Mouse (Mus musculus) forebrain, embryonic 14.5 days (tissue): ENCODE data around the gene Ctbp1. TPM values are rescaled to one million over a fixed set of nuclear protein-coding genes. Genes with fewer than 3 reads are reported as not detected.
A peak's percentile ranks its signal among the peaks of the same experiment; 100 is the strongest.

ENCODE experiments used
- ATAC-seq: fragments of 200-750 bp; cut with Nextera tagmentation; 2 replicates; pipeline ENCODE4 v1.8.0; 2017; ENCODE audit warnings: mild to moderate bottlenecking, moderate library complexity
- DNase-seq: peaks from one replicate; pipeline ENCODE4 v3.0.0-alpha.2; 2015; ENCODE audit warnings: low spot score
- H3K27ac ChIP-seq: fragments of 300-500 bp; sonication (generic); 2 replicates; pipeline ENCODE4 v1.5.1; 2014; ENCODE audit warnings: low read depth, mild to moderate bottlenecking, control low read depth, low read length, moderate library complexity
- H3K27me3 ChIP-seq: fragments of 300-500 bp; sonication (generic); replicated peaks from 2 replicates; pipeline ENCODE4 v1.6.1; 2014; ENCODE audit warnings: low read length, control low read depth, mixed read lengths; ENCODE audit not compliant: control insufficient read depth, insufficient read depth
- H3K36me3 ChIP-seq: fragments of 300-500 bp; sonication (generic); 2 replicates; pipeline ENCODE4 v1.6.1; 2014; ENCODE audit warnings: low read length, control low read depth; ENCODE audit not compliant: control insufficient read depth, insufficient read depth
- H3K4me1 ChIP-seq: fragments of 300-500 bp; sonication (generic); 2 replicates; pipeline ENCODE4 v1.6.1; 2014; ENCODE audit warnings: antibody characterized with exemption, low read length, control low read depth; ENCODE audit not compliant: control insufficient read depth, insufficient read depth
- H3K4me2 ChIP-seq: fragments of 300-500 bp; sonication (generic); 2 replicates; pipeline ENCODE4 v1.6.1; 2014; ENCODE audit warnings: mild to moderate bottlenecking, control low read depth, low read length
- H3K4me3 ChIP-seq: fragments of 300-500 bp; sonication (generic); 2 replicates; pipeline ENCODE4 v1.5.1; 2014; ENCODE audit warnings: low read depth, low read length, control low read depth
- H3K9ac ChIP-seq: fragments of 300-500 bp; sonication (generic); 2 replicates; pipeline ENCODE4 v1.6.1; 2014; ENCODE audit warnings: mild to moderate bottlenecking, low read length, control low read depth, moderate library complexity
- H3K9me3 ChIP-seq: fragments of 300-500 bp; sonication (generic); replicated peaks from 2 replicates; pipeline ENCODE4 v1.6.1; 2016; ENCODE audit warnings: low read length, control low read depth, mixed read lengths; ENCODE audit not compliant: control insufficient read depth
- WGBS: fragments of 180-500 bp; shearing (Covaris S2); extraction: QIAGEN DNeasy Blood & Tissue Kit; methylation state at CpG from one replicate; pipeline ENCODE4 v1.1.7; 2014; 5-methylcytosine and 5-hydroxymethylcytosine counted together
- polyA plus RNA-seq: library from polyadenylated mRNA; unstranded; fragments of >200 nt; fragmentation: Nextera tagmentation; extraction: Ambion mirVana; gene quantifications from 2 replicates; pipeline ENCODE4 v1.2.1, GENCODE M21; 2014

The Ctbp1 gene
- polyA plus RNA-seq, 1 experiment from 2014 or later: 497 TPM

DNA sequence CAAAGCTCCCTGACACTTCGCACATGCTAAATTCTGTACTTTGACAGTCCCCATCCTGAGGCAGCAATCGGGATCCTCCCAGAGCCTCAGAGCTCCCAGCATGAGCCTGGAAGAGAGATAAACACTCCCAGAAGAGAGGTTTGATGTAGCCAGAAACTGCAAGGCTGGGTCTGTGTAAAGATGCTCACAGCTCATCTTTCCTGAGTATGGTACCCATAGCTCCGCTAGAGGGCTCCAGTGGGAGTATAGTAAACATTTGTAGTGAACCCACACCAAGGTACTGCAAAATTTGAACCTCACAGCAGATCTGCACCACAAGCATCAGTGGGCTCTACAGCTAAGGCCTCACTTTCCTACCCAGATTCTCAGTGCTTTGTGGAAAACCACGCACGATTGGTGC lies 4.2 kb upstream of the Ctbp1 start:
- H3K4me1 ChIP-seq: no peaks in the 10 kb centered on the region
- H3K9ac ChIP-seq: no peak overlapping the region
- ATAC-seq: no peak
- H3K36me3 ChIP-seq: no peaks in the 10 kb centered on the region
- no peak overlapping the region for H3K4me3 ChIP-seq
- H3K27ac ChIP-seq: no peak overlapping the region
- DNase-seq: peak; percentile 58
- no peaks in the 10 kb centered on the region for H3K27me3 ChIP-seq
- 51% methylated on average over 5 of the region's 5 CpGs for WGBS
- no peak overlapping the region for H3K4me2 ChIP-seq
- no peaks in the 10 kb centered on the region for H3K9me3 ChIP-seq

DNA sequence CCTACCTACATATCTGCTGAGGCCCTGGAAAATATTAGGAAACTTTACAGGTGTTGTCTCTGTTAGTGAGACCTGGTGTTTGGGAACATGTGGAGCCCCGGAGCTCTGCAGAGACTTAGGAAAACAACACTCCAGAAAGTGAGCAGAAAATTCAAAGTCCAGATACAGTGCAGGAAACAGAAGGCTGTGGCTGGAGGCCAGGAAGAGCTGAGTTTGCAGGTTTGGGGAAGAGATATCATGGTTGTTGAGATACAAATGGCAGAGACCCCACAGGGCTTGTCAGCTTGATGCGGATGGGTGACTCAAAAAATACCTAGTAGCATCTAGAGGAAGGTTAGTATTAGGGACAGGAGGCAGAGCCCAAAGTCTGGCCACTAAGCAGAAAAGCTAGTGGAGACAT lies 2.5 kb upstream of the Ctbp1 start:
- H3K4me1 ChIP-seq: peaks cover 12% of the 10 kb centered on the region
- H3K4me3 ChIP-seq: no peak overlapping the region
- ATAC-seq (no peak), DNase-seq (no peak)
- H3K27me3 ChIP-seq: no peaks in the 10 kb centered on the region
- 80% methylated on average over 2 of the region's 2 CpGs for WGBS
- H3K9ac ChIP-seq: no peak overlapping the region
- H3K27ac ChIP-seq: no peak overlapping the region
- no peaks in the 10 kb centered on the region for H3K9me3 ChIP-seq
- H3K4me2 ChIP-seq: no peak overlapping the region
- peaks cover 9% of the 10 kb centered on the region for H3K36me3 ChIP-seq

DNA sequence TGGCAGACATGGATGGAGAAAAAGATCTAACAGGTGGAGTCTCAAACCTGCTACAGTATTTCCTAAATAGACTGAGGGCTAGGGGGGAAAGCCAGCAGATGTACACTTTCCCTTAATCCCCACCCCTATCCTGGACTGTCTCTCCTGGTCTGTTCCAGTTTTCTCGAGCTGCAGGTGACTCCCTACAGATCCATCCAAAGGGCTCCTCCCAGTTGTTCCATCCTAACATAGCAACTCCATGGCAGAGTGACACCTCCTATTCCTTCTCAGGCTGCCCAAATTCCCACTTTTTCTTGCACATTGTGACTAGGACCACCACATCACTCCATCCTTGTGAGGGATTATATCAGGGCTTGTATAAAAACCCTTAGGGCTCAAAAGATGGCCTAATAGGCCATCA lies 960 bp upstream of the Ctbp1 start:
- Histone ChIP-seq H3K4me2 (peak overlapping the region; percentile 63), H3K9me3 (no peaks in the 10 kb centered on the region), H3K27me3 (no peaks in the 10 kb centered on the region), H3K27ac (no peak overlapping the region; the same call in 1 of the 2 replicates), H3K9ac (peak overlapping the region; percentile 95; the same call in 1 of the 2 replicates), H3K4me1 (peaks cover 13% of the 10 kb centered on the region), H3K36me3 (peaks cover 12% of the 10 kb centered on the region), H3K4me3 (peak overlapping the region; percentile 85)
- no peak for DNase-seq
- 17% methylated on average over 1 of the region's 1 CpGs for WGBS
- no peak for ATAC-seq

DNA sequence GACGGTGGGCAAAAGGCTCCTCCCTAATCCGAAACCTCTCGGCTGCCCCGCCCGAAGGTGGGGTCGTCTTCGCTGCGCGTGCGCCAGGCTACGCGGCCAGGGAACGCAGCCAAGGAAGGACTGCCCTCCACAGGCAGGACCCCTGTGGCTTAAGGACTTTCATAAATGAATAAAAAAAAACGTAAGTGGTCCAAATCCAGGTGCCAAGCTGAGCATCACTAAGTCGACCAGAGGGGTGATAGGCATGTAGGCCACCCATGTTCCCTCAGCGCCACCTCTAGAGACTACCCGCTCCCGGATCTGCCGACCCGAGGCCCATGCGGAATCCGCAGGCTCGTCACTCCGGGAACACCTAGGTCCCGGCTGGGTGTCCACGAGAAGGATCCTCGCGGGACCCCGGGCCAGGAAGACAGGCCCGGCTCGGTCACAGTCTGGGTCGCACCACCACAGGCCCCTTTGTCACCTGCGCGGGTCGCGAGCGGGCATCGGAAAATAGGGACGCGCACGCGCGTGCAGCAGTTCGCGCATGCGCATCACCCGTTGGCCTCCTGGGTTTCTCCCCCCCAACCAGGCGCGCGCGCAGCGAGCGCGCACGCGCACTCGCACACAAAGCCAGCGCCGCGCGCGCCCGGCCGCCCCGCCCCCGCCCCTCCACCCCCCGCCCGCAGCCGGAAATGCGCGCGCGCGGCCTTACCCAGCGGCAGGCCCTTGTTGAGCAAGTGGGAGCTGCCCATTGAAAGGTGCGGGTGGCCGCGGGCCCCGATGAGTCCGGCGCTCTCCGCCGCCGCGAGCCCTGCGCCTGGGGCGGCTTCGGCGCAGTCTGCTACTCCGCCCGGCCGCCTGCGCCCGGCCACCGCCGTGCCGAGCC lies 475 bp downstream of the Ctbp1 start:
- H3K9me3 ChIP-seq: no peaks in the 10 kb centered on the region
- H3K9ac ChIP-seq: peak overlapping the region; percentile 95
- H3K4me1 ChIP-seq: peaks cover 13% of the 10 kb centered on the region
- H3K4me3 ChIP-seq: peak overlapping the region; percentile 85
- peaks cover 18% of the 10 kb centered on the region for H3K36me3 ChIP-seq
- ATAC-seq (peak; percentile 59), DNase-seq (peak; percentile 94)
- peak overlapping the region; percentile 91 for H3K4me2 ChIP-seq
- WGBS: under 1% methylated on average over 65 of the region's 97 CpGs
- no peaks in the 10 kb centered on the region for H3K27me3 ChIP-seq
- H3K27ac ChIP-seq: peak overlapping the region; percentile 98

DNA sequence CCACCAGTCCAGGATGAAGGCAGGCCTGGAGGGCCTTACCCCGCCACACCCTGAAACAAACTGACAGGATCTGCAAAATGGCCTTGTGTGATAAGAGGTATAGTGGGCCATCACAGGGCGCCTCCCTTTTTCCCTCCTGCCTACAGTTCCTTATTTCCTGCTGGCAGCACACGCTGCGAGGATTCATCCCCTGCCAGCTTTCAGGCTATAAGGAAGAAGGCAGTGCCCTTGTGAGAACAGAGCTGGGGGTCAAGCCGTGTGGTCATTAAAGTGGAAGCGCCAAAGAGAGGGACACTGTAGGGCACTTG lies 1.1 kb downstream of the Ctbp1 start:
- Histone ChIP-seq H3K9me3 (no peaks in the 10 kb centered on the region), H3K4me1 (peaks cover 13% of the 10 kb centered on the region), H3K4me3 (peak overlapping the region; percentile 85), H3K27ac (peak overlapping the region; percentile 98), H3K36me3 (peaks cover 24% of the 10 kb centered on the region), H3K4me2 (peak overlapping the region; percentile 91), H3K9ac (peak overlapping the region; percentile 95), H3K27me3 (no peaks in the 10 kb centered on the region)
- 13% methylated on average over 6 of the region's 6 CpGs for WGBS
- peak; percentile 0; the same call in 1 of the 2 replicates for ATAC-seq
- DNase-seq: no peak

DNA sequence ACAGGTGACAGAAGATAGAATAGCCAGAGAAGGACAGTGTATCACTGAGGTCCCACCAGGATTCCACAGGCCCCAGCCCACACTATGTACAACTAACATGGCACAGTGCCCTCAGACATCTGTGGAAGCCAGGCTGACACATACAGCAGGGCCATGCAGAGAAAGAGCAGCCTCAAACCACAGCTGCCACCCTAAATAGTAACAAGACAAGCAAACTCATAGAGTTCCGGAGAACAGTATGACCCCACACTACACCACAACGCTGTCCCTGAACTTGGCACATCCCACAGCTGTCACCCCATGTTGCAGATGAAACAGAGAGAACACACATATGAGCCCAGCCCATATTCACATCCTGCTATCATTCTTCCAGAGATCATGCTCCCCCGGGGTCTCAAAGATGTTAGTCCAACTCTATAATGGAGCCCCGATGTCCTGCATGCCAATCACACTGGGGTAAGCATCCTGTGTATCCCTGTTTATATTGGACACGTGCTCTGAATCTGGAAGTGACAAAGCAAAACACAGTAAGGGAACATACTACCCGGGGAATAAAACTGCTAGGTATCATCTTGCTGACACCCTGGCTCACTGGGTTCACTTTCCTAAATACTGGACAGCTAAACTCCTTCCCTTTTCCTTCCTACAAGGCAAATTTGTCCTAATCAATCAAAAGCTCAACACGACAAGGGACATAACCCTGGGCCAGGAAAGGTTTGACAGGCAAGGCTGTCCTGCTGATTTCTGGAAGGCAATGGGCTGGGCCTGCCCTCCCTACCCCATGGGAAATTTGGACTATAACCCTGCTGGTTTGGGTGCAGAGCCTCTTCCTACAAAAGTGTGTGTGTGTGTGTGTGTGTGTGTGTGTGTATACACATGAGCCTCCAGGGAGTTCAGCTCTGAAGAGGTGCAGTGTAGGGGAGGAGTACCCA lies 1.7 kb downstream of the Ctbp1 start:
- Histone ChIP-seq H3K4me3 (peak overlapping the region; percentile 85), H3K27me3 (no peaks in the 10 kb centered on the region), H3K9ac (peak overlapping the region; percentile 95), H3K4me1 (peaks cover 13% of the 10 kb centered on the region), H3K9me3 (no peaks in the 10 kb centered on the region), H3K36me3 (peaks cover 30% of the 10 kb centered on the region), H3K27ac (peak overlapping the region; percentile 98), H3K4me2 (peak overlapping the region; percentile 91)
- no peak for DNase-seq
- no peak for ATAC-seq
- 85% methylated on average over 7 of the region's 7 CpGs for WGBS

DNA sequence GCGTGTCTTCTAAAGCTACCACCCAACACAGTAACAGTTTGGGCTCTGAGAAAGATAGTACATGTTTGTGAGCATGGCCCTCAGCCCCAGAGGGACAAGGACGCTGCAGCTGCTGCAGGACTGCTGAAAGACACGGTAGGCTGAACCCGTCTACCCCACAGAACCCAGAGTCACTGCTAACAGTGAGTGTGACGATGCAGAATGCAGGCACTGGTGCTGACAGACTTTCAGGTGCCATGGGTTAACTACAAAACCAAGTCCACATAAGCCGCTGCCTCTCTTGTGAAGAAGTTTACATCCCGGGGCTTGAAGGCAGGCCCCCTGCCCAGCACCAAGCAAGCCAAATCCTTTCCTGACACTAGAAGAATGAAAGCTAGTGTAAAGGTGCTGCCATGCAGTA lies 2.6 kb downstream of the Ctbp1 start:
- ATAC-seq: no peak
- Histone ChIP-seq H3K27me3 (no peaks in the 10 kb centered on the region), H3K36me3 (peaks cover 40% of the 10 kb centered on the region), H3K9ac (no peak overlapping the region), H3K4me1 (peaks cover 13% of the 10 kb centered on the region), H3K4me2 (no peak overlapping the region), H3K27ac (no peak overlapping the region), H3K4me3 (no peak overlapping the region), H3K9me3 (no peaks in the 10 kb centered on the region)
- 87% methylated on average over 7 of the region's 7 CpGs for WGBS
- no peak for DNase-seq

DNA sequence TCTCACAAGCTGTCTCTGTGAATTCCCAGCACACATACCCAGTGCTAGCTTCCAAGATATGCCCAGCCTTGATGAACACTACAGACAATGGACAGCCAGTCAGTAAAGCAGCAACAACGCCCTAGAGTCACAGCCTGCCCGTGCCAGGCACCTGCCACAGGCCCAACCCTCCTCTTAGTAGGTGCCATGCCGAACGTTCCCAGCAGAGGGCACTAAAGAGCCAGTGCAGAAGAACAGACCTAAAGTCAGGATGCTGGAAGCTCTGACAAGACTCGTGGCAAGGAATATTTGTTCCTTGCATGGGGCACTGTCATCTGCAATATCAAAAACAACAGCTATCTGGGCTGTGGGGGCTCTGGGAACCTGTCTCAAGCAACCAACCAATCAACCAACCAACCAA lies 4.2 kb downstream of the Ctbp1 start:
- Histone ChIP-seq H3K27me3 (no peaks in the 10 kb centered on the region), H3K36me3 (peaks cover 55% of the 10 kb centered on the region), H3K9ac (no peak overlapping the region), H3K4me3 (no peak overlapping the region), H3K27ac (0 out of 2 replicates have a peak overlapping the region, but pooled peaks have one; percentile 39), H3K9me3 (no peaks in the 10 kb centered on the region), H3K4me2 (no peak overlapping the region), H3K4me1 (peaks cover 13% of the 10 kb centered on the region)
- DNase-seq (peak; percentile 77), ATAC-seq (no peak)
- WGBS: 9% methylated on average over 5 of the region's 5 CpGs
